Mouse (Mus musculus) macrophage (primary cell): ENCODE results near the gene Rxfp4. TPM values are rescaled to one million over a fixed set of nuclear protein-coding genes. Genes with fewer than 3 reads are reported as not detected.

Experiments used
- H3K27ac ChIP-seq: fragments of 350-480 bp; formaldehyde crosslinking; 2 replicates; pipeline ENCODE4 v1.9.0; 2021
- H3K36me3 ChIP-seq: fragments of 350-480 bp; formaldehyde crosslinking; 2 replicates; pipeline ENCODE4 v1.9.0; 2021; ENCODE audit errors: inconsistent target
- H3K4me3 ChIP-seq: fragments of 350-480 bp; formaldehyde crosslinking; 2 replicates; pipeline ENCODE4 v1.9.0; 2021; ENCODE audit errors: inconsistent target
- H3K79me2 ChIP-seq: fragments of 350-480 bp; formaldehyde crosslinking; 2 replicates; pipeline ENCODE4 v1.9.0; 2021; ENCODE audit errors: inconsistent target
- WGBS: methylation state at CpG from one replicate; pipeline ENCODE4 v1.1.7; 2026; ENCODE audit warnings: inconsistent platforms; ENCODE audit not compliant: missing documents; 5-methylcytosine and 5-hydroxymethylcytosine counted together
- polyA plus RNA-seq: library from polyadenylated mRNA; stranded (reverse); fragments of 250-400 nt; gene quantifications from 3 replicates; pipeline ENCODE4 v1.2.4, GENCODE M21; 2018; ENCODE audit warnings: inconsistent platforms

Gene Rxfp4
- polyA plus RNA-seq, 1 experiment from 2014 or later: not detected

DNA sequence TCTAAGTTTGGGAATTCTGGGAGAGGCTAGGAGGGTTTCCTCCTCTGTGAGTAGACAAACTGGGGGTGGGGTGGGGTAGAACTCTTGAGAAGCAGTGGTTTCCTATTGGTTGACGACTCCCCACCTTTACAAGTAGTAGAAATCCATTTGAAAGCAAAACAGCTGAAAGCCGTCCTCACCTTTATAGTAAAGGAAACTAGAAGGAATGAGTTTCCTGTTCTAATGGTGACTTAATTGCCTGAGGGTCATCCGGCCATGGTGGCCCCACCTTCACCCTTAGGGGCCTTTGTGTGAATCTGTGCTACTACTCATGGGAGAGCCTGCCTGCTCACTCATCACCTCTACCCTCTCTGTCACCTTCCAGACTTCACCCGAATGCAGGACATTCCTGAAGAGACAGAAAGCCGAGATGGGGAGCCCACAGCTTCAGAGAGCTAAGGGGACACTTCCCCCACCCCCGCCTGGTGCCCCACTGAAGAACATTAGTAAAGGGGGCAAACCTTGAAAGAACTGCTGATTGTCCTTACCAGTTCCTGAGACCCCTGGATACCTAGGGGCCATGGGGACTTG lies 6.4 kb downstream of the Rxfp4 start:
- Histone ChIP-seq H3K36me3 (peaks cover 56% of the 10 kb centered on the region), H3K79me2 (peaks cover 6% of the 10 kb centered on the region; the same call in 1 of the 2 replicates), H3K27ac (no peak overlapping the region), H3K4me3 (no peak overlapping the region)
- 86% methylated on average over 6 of the region's 6 CpGs for WGBS

DNA sequence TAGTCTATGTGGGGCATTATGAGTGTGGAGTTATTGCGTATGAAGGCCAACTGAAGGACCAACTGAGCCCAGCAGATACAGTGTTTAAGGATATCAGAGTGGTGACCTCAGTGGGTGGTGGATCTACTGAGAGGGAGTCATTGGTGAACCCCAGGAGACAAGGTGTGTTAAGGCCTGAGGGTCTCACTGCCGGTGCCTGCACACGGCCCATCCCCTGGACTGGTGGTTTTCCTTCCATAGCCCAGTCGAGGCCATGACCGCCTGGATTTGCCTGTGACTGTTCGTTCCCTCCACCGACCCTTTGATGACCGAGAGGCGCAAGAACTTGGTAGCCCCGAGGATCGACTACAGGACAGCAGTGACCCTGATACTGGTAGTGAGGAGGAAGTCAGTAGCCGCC lies 7.0 kb downstream of the Rxfp4 start:
- Histone ChIP-seq H3K4me3 (no peak overlapping the region), H3K27ac (no peak overlapping the region), H3K79me2 (peaks cover 6% of the 10 kb centered on the region; the same call in 1 of the 2 replicates), H3K36me3 (peaks cover 62% of the 10 kb centered on the region)
- WGBS: 87% methylated on average over 12 of the region's 12 CpGs

DNA sequence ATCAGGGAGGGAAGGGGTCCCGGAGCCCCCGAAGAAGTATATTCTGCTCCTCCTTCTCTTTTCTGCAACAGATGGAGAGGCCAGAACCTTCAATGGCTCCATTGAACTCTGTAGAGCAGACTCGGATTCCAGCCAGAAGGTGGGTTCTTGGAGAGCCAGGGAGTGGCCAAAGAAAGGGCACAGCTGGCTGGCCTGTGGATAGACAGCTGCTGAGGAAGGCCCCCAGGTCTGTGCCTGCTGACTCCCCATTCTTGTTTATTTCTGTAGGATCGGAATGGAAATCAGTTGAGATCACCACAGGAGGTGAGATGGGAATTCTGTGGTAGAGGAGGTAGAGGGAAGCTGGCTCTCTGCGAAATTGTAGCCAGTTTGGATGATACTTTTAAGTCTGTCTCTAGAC lies 9.9 kb downstream of the Rxfp4 start:
- H3K79me2 ChIP-seq: peaks cover 6% of the 10 kb centered on the region; the same call in 1 of the 2 replicates
- H3K4me3 ChIP-seq: no peak overlapping the region
- H3K36me3 ChIP-seq: peaks cover 82% of the 10 kb centered on the region
- H3K27ac ChIP-seq: no peak overlapping the region
- WGBS: 97% methylated on average over 5 of the region's 5 CpGs

DNA sequence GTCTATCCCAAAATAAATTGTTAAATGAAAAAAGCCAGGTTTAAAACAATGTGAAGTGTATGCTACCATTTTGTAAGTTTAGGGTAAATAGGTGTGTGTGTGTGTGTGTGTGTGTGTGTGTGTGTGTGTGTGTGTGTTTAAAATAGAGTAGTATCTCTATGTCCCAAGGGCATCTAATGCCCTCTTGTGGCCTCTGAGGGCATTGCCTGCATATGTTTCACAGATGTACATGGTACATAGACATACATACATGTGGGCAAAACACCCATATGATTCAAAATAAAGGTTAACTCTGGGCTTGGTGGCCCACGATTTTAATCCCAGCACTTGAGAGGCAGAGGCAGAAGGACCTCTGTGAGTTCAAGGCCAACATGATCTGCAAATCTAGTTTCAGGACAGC lies 12.3 kb downstream of the Rxfp4 start:
- Histone ChIP-seq H3K27ac (no peak overlapping the region), H3K4me3 (no peak overlapping the region), H3K79me2 (peaks cover 18% of the 10 kb centered on the region; the same call in 1 of the 2 replicates), H3K36me3 (peaks cover 83% of the 10 kb centered on the region)
- 75% methylated on average over 1 of the region's 1 CpGs for WGBS

DNA sequence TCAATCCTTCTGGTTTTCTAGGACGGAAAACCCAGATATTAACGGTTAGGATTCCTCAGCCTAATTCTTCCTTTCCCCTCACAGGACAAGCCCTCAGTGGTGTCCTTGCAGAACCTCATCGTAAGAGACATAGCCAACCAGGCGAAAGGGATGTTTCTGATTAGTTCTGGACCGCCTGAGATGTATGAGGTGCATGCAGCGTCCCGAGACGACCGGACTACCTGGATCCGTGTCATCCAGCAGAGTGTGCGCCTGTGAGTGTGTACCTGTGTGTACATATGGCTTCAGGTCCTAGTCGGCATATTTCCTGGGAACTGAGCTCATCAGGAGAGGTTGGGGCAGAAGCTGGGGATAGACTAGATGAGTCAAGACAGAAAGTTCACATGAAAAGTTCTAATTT lies 13.7 kb downstream of the Rxfp4 start:
- 92% methylated on average over 12 of the region's 12 CpGs for WGBS
- Histone ChIP-seq H3K36me3 (peaks cover 85% of the 10 kb centered on the region), H3K27ac (no peak overlapping the region), H3K79me2 (peaks cover 32% of the 10 kb centered on the region; the same call in 1 of the 2 replicates), H3K4me3 (no peak overlapping the region)

DNA sequence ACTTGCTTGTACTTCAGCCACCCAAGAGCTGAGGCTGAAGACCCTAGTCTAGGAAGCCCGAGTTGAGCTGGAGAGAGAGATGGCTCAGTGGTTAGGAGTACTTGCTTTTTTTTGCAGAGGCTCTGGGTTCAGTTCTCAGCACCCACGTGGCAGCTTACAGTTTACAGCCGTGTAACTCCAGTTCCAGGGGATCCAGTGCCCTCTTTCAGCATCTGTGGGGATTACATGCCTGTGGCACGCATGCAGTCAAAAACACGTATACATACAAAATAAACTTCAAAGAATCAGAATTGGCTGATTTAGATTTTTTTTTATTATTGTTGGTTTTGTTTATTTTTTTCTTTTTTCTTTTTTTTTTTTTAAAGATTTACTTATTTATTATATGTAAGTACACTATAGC lies 15.8 kb downstream of the Rxfp4 start:
- Histone ChIP-seq H3K27ac (no peak overlapping the region), H3K4me3 (no peak overlapping the region), H3K36me3 (peaks cover 88% of the 10 kb centered on the region), H3K79me2 (peaks cover 47% of the 10 kb centered on the region)
- 98% methylated on average over 5 of the region's 5 CpGs for WGBS

DNA sequence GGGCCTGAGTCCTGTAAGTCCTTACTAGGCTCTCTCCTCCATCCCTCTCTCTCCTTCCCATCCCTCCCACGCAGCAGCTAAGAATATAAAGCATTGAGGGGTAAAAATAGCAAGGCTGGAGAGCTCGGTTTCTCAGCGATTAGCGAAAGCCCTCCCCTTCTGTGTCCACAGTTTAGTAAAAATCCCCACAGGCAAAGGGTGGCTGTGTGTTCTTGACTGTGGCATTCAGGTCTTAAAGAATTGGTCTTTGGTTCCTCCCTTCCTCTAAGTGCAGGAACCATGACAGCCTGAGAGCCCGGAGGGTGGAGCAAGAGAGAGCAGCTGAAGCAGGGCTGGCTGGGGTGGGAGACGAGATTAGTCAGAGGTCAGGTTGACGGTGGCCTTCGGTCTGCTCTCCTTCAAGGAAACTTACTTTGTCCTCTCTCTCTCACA lies 16.4 kb downstream of the Rxfp4 start:
- 92% methylated on average over 8 of the region's 8 CpGs for WGBS
- peaks cover 53% of the 10 kb centered on the region for H3K79me2 ChIP-seq
- H3K27ac ChIP-seq: no peak overlapping the region
- peaks cover 88% of the 10 kb centered on the region for H3K36me3 ChIP-seq
- no peak overlapping the region for H3K4me3 ChIP-seq

DNA sequence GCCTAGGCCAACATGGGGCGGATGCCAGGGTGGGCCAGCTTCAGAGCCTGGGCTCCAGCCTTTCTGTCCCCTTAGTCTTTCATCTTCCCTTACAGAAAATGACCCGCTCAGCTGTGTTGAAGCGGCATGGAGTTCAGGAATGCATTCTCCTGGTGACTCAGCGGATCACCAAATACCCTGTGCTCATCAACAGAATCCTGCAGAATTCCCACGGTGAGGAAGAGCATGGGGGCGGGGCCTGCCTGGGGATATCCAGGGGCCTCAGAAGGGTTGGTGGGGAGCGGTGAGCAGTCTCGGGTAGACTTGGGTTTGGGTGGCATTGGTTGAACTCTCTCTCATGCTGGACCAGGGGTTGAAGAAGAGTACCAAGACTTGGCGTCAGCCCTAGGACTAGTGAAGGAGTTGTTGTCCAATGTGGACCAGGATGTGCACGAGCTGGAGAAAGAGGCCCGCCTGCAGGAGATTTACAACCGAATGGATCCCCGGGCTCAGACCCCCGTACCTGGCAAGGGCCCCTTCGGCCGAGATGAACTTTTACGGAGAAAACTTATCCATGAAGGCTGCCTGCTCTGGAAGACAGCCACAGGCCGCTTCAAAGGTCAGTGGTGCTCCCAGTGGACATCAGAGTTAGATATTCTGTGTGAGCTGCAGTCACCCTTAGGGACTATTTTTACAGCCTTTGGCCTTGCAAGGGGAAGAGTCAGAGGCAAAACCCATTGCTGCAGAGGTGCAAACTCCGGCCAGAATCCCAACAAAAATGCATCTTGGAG lies 17.3 kb downstream of the Rxfp4 start:
- WGBS: 94% methylated on average over 19 of the region's 19 CpGs
- Histone ChIP-seq H3K4me3 (no peak overlapping the region), H3K27ac (no peak overlapping the region), H3K36me3 (peaks cover 84% of the 10 kb centered on the region), H3K79me2 (peaks cover 62% of the 10 kb centered on the region)

DNA sequence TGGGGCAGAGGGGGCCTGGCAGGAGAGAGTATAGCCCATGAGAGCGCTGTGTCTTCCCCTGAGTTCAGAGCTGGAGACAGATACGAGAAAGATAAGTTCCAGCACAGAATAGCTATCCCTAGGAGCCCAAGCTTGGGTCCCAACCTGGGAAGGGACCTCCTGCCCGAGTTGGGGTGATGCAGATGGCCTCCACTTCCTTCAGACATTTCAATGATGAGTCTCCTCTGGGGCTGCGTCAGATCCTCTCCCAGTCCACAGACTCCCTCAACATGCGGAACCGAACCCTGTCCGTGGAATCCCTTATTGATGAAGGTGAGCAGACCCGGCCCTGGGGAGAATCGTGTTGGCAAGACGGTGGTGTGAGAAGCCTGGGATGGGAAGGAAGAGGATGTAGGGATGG lies 19.9 kb downstream of the Rxfp4 start:
- Histone ChIP-seq H3K36me3 (peaks cover 74% of the 10 kb centered on the region), H3K4me3 (no peak overlapping the region), H3K27ac (no peak overlapping the region), H3K79me2 (peaks cover 88% of the 10 kb centered on the region)
- WGBS: 95% methylated on average over 10 of the region's 10 CpGs

DNA sequence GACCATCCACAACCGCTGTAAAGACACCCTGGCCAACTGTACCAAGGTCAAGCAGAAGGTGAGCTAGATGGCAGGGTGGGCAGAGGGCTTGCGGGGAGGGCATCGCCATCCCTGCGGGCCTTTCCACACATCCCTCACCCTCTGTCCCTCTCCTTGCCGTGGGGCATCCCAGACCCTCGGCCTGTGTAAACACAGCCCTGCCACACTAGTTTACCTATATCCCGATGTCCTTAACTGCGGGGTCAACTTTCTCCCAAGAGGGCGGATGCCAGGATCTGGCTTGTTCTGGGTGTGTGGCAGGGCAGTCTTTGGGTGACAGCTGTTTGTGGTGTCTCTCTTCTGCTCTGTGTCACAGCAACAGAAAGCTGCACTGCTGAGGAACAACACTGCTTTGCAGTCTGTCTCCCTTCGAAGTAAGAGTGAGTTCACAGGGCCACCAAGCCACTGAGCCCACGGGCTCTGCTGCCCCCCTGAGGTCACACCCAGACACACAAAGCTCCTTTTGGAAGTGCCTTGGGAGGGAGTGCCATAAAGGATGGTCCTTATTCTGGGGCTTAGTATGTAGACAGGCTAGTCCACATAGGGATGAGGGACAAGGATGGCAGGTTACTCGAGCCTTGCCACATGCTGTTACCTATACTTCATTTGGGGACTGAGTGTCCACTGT lies 20.9 kb downstream of the Rxfp4 start:
- Histone ChIP-seq H3K36me3 (peaks cover 68% of the 10 kb centered on the region), H3K27ac (peak overlapping the region; percentile 76), H3K79me2 (peaks cover 98% of the 10 kb centered on the region), H3K4me3 (no peak overlapping the region)
- 82% methylated on average over 12 of the region's 12 CpGs for WGBS

DNA sequence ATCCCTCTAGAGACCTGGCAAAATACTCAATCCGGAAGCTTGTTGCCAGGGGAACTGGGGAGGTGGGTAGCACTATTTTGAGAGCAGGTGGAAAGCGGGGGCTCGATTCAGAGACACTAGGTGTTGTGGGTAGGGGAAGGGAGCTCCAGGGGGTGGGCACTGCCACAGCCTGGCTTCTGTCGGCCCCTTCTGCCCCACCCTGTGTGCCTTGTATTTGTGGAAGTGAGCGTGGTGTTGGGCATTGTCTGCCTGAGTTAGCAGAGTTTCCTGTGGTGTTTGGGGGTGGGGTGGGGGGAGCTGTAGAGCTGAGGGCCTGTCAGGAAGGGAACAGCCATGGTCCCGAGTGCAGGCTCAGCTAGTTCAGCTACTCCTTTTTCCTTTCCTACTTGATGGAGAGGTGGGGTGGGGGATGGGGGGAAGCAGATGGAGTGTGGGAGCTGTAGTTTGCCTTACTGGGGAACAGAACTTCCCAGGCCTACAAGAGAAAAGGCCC lies 22.0 kb downstream of the Rxfp4 start:
- Histone ChIP-seq H3K27ac (peak overlapping the region; percentile 76), H3K4me3 (no peak overlapping the region), H3K36me3 (peaks cover 62% of the 10 kb centered on the region), H3K79me2 (peaks cover 100% of the 10 kb centered on the region)
- 13% methylated on average over 5 of the region's 6 CpGs for WGBS

DNA sequence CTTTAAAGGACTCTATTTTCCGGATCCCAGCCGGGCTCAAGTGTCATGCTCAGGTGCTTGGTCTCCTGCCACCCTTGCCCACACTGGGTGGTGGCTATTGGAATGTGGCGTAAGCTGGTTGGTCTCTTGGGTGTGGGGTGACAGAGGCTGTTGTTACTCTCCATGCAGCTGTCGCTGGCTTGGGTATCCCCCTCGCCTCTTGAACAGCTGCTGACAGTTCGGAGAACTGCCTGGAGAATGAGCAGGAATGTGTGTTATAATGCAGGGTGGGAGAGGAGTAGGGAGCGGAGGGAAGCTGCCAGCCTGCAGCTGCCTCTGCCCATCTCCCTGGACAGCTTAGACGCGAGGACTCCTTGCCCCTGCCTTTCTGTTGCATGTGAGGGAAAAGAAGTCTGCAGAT lies 22.9 kb downstream of the Rxfp4 start:
- Histone ChIP-seq H3K36me3 (peaks cover 55% of the 10 kb centered on the region), H3K79me2 (peaks cover 100% of the 10 kb centered on the region), H3K27ac (peak overlapping the region; percentile 76), H3K4me3 (no peak overlapping the region)
- WGBS: 93% methylated on average over 7 of the region's 9 CpGs

DNA sequence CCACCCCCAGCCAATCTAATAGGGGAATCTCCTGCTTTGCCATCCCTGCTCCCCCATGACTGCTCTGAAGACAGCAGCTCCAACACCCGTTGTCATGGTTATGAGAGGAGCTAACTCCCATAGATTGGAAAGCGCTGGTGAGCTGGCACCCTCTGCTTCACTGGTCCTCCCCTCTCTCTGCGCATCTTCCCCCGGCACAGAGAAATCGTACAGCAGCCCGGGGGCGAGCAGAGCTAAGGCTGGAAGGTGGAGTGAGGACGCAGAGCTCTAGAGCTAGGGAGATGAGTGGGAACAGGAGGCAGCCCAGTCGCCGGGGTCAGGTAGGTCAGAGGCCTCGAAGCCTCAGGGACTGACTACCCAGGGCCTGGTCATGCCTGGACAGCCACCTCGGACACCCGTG lies 23.7 kb downstream of the Rxfp4 start:
- Histone ChIP-seq H3K79me2 (peaks cover 100% of the 10 kb centered on the region), H3K27ac (no peak overlapping the region), H3K4me3 (no peak overlapping the region), H3K36me3 (peaks cover 47% of the 10 kb centered on the region)
- WGBS: 79% methylated on average over 13 of the region's 13 CpGs

DNA sequence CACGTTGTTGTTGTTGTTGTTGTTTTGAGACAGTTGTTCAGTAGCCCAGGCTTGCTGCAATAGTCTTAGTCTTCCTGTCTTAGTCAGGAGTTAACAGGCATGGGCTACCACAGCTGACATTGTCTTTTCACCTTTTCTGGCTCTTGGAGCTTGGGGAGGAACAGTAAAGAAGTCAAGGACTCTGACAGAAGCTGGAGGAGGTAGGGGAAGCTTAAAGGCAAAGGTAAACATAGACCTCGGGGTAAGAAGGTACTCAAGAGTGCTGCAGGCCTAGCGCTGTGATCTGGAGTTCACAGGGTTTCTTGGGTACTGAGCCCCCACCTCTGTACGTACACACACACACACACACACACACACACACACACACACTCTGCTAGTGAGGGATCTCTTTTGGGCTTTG lies 24.2 kb downstream of the Rxfp4 start:
- peaks cover 100% of the 10 kb centered on the region for H3K79me2 ChIP-seq
- 45% methylated on average over 4 of the region's 4 CpGs for WGBS
- peaks cover 42% of the 10 kb centered on the region for H3K36me3 ChIP-seq
- H3K4me3 ChIP-seq: no peak overlapping the region
- no peak overlapping the region for H3K27ac ChIP-seq

DNA sequence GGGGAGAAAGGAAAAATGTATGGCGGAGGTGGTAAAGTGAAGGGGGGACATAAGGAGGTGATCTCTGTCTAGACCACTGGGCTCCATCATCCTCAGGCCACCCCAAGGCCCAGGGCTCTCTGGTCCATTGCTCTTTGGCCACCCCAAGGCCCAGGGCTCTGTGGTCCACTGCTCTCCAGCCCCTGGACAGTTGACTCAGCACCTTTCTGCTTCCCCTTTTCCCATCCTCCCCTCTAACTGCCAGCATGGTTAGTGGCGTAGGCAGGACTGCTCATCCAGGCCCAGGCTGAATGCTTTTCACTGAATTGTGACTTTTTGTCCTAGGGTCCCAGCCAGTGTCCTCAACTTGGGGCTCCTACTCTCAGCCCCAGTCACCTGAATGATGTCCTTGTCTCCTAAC lies 25.4 kb downstream of the Rxfp4 start:
- peaks cover 30% of the 10 kb centered on the region for H3K36me3 ChIP-seq
- H3K4me3 ChIP-seq: no peak overlapping the region
- 24% methylated on average over 2 of the region's 2 CpGs for WGBS
- peak overlapping the region; percentile 57 for H3K27ac ChIP-seq
- H3K79me2 ChIP-seq: peaks cover 100% of the 10 kb centered on the region
